Mouse (Mus musculus): ENCODE results near the gene Rnft2.

- TF ChIP-seq POLR2A (IDR thresholded peaks at IDR 0.05; ENCODE audit: insufficient read length, low read depth) (no peak), TCF12 (IDR thresholded peaks at IDR 0.05; ENCODE audit: insufficient read depth, poor library complexity, severe bottlenecking) (no peak)
Observed at GRCm38 (mm10) chr5:118291453-118291852, 46.5 kb upstream of the Rnft2 start.
